Mouse (Mus musculus) kidney, adult 2 months (tissue): ENCODE data around the gene Gucy1b2.

ENCODE experiments used
- CTCF ChIP-seq: fragments of 200-500 bp; conservative IDR thresholded peaks from 2 replicates; pipeline ENCODE4 v1.5.1; 2011; ENCODE audit warnings: low read depth, mild to moderate bottlenecking, control low read depth, low read length, moderate library complexity, mixed read lengths; ENCODE audit not compliant: insufficient read depth, insufficient read length
- POLR2A ChIP-seq: fragments of 200-500 bp; IDR thresholded peaks from one replicate; pipeline ENCODE4 v1.6.1; 2011; ENCODE audit warnings: low read depth, low read length, control low read depth

GRCm38 (mm10) chr14:62350186-62350585 is 105.9 kb downstream of the Gucy1b2 start:
- TF ChIP-seq POLR2A (no peak), CTCF (no peak)
